Mouse (Mus musculus) testis, adult 2 months (tissue): ENCODE data around the gene Kank1.

Source experiments
- CTCF ChIP-seq: fragments of 200-500 bp; IDR thresholded peaks from 2 replicates; pipeline ENCODE4 v1.5.1; 2012; ENCODE audit warnings: low read depth, mild to moderate bottlenecking, inconsistent platforms, low read length, moderate library complexity; ENCODE audit not compliant: control insufficient read depth, insufficient read depth, insufficient replicate concordance
- POLR2A ChIP-seq: fragments of 200-500 bp; IDR thresholded peaks from 2 replicates; pipeline ENCODE4 v1.6.1; 2012; ENCODE audit warnings: low read depth, mild to moderate bottlenecking, inconsistent platforms, low read length, moderate library complexity; ENCODE audit not compliant: control insufficient read depth

GRCm38 (mm10) chr19:25342026-25342425 is 105.3 kb downstream of the Kank1 start:
- TF ChIP-seq POLR2A (no peak), CTCF (no peak)
